Comparison of ENCODE assay signal across 9 mouse cellular contexts in genomic region chr13:21782361-21783254, GRCm38 (mm10). TPM values are rescaled to one million over a fixed set of nuclear protein-coding genes. Genes with fewer than 3 reads are reported as not detected.
A peak's percentile ranks its signal among the peaks of the same experiment; 100 is the strongest.
DNase-seq lines count a peak whose midpoint lies in the region; ATAC-seq lines count a peak whose summit lies in the region.
"Not testable (repeated sequence)": the region's sequence is repeated elsewhere in the genome, so short reads cannot be mapped to it uniquely, and the experiment has no call there.
"Had no signal": no experiment of that assay in that cellular context is flagged by ENCODE, and none has a peak within 500 bp of the region (broad histone marks: within the 10 kb centered on the region; RNA-seq: fewer than 3 reads in every experiment).

No protein-coding gene starts in this region.

- peak; percentile 85 for DNase-seq in 3134 (ENCODE audit: extremely low read depth, insufficient read length, low spot score)
- DNase-seq in adrenal gland, adult 2 months: peak; percentile 34
- peak; percentile 86 for DNase-seq in embryo, embryonic 10.5 days (ENCODE audit: low spot score)
- peak; percentile 24 to 34 for DNase-seq in frontal cortex, postnatal 36 days (ENCODE audit: low spot score in 2 of 2)
- peak; percentile 56 for DNase-seq in liver
- DNase-seq in spleen, adult 12 weeks (ENCODE audit: low spot score): peak; percentile 72

- H3K27ac ChIP-seq in midbrain, embryonic 12.5 days (replicated peaks): peak overlapping the region; percentile 88

- H3K4me3 ChIP-seq in midbrain, embryonic 12.5 days: peak overlapping the region; percentile 47

- not testable (repeated sequence) for H3K9me3 ChIP-seq in midbrain, embryonic 12.5 days

- ATAC-seq in inflammation-experienced regulatory T-cells, adult 6 months: peak; percentile 2
- ATAC-seq in midbrain, embryonic 12.5 days (ENCODE audit: low FRiP score, low read depth): not testable (repeated sequence)

- not testable (repeated sequence) for H3K36me3 ChIP-seq in midbrain, embryonic 12.5 days

- not testable (repeated sequence) for H3K27me3 ChIP-seq in midbrain, embryonic 12.5 days

- H3K4me1 ChIP-seq in midbrain, embryonic 12.5 days: peaks cover 38% of the 10 kb centered on the region

- H3K4me2 ChIP-seq in midbrain, embryonic 12.5 days (replicated peaks): peak overlapping the region; percentile 68

- peak overlapping the region; percentile 66 for H3K9ac ChIP-seq in midbrain, embryonic 12.5 days (replicated peaks)

- 1% methylated on average over 14 of the region's 35 CpGs for WGBS in midbrain, embryonic 12.5 days

RNA-seq across cellular contexts. Expression of gene Hist1h3i, which starts 0.6 kb away (rescaled TPM):
- 10 to 100 TPM; 41.4 to 42.7 TPM for total RNA-seq in adrenal gland, adult 2 months (2021)
- 16.8 and 25.5 TPM in 2 replicates for polyA plus RNA-seq in adrenal gland, adult 2 months (2012; rRNA removed)
- 1 to 10 TPM in 2 of 3 experiments, not detected in 1; 3.1 to 3.4 TPM for polyA plus RNA-seq in inflammation-experienced regulatory T-cells, adult 6 months (2017; shearing (Covaris generic))
- 155 and 164 TPM in 2 replicates for polyA plus RNA-seq in midbrain, embryonic 12.5 days (2016; fragmentation: Nextera tagmentation; extraction: Ambion mirVana)
- polyA plus RNA-seq: CD4-positive, CD25-positive, alpha-beta regulatory T cell, adult 4 months had no signal

RNA-seq across cellular contexts. Expression of gene Hist1h1b, which starts 2.2 kb away (rescaled TPM):
- total RNA-seq in adrenal gland, adult 2 months (2021): 10 to 100 TPM; 11.6 to 11.7 TPM
- polyA plus RNA-seq in adrenal gland, adult 2 months (2012; rRNA removed): 0.34 and 0.37 TPM in 2 replicates
- 10 to 100 TPM in 1 of 3 experiments, 1 to 10 TPM in 2; 3.0 to 89.4 (median 8.5) TPM for polyA plus RNA-seq in inflammation-experienced regulatory T-cells, adult 6 months (2017; shearing (Covaris generic))
- polyA plus RNA-seq in midbrain, embryonic 12.5 days (2016; fragmentation: Nextera tagmentation; extraction: Ambion mirVana): 30.4 and 37.6 TPM in 2 replicates

RNA-seq across cellular contexts. Expression of gene Hist1h2an, which starts 4.4 kb away (rescaled TPM):
- 1 to 10 TPM; 3.4 to 4.6 TPM for total RNA-seq in adrenal gland, adult 2 months (2021)
- 4.2 TPM in 1 of 2 replicates, not detected in the other for polyA plus RNA-seq in adrenal gland, adult 2 months (2012; rRNA removed)
- 1 to 10 TPM in 1 of 3 experiments, not detected in 2; 3.5 TPM for polyA plus RNA-seq in inflammation-experienced regulatory T-cells, adult 6 months (2017; shearing (Covaris generic))
- polyA plus RNA-seq in midbrain, embryonic 12.5 days (2016; fragmentation: Nextera tagmentation; extraction: Ambion mirVana): 6.1 and 12.2 TPM in 2 replicates

RNA-seq across cellular contexts. Expression of gene Hist1h2bp, which starts 4.7 kb away (rescaled TPM):
- total RNA-seq in adrenal gland, adult 2 months (2021): 10 to 100 TPM in 1 of 2 experiments, 1 to 10 TPM in 1; 8.5 to 10.7 TPM
- 1.6 TPM in 1 of 2 replicates, not detected in the other for polyA plus RNA-seq in adrenal gland, adult 2 months (2012; rRNA removed)
- 1 to 10 TPM; 1.6 to 3.6 (median 3.0) TPM for polyA plus RNA-seq in inflammation-experienced regulatory T-cells, adult 6 months (2017; shearing (Covaris generic))
- polyA plus RNA-seq in midbrain, embryonic 12.5 days (2016; fragmentation: Nextera tagmentation; extraction: Ambion mirVana): 1.9 and 2.4 TPM in 2 replicates
- polyA plus RNA-seq: CD4-positive, CD25-positive, alpha-beta regulatory T cell, adult 4 months had no signal

RNA-seq across cellular contexts. Expression of gene Hist1h2bq, which starts 27.4 kb away (rescaled TPM):
- total RNA-seq in adrenal gland, adult 2 months (2021): 10 to 100 TPM; 35.5 to 55.7 TPM
- polyA plus RNA-seq in adrenal gland, adult 2 months (2012; rRNA removed): 13.1 and 16.6 TPM in 2 replicates
- 10 to 100 TPM in 1 of 3 experiments, 1 to 10 TPM in 1, not detected in 1; 6.1 to 12.5 TPM for polyA plus RNA-seq in inflammation-experienced regulatory T-cells, adult 6 months (2017; shearing (Covaris generic))
- 18.5 and 23.3 TPM in 2 replicates for polyA plus RNA-seq in midbrain, embryonic 12.5 days (2016; fragmentation: Nextera tagmentation; extraction: Ambion mirVana)

Comparison
In these comparisons a context has a peak if more than half of its experiments do, and no peak if none do; other contexts are left out.
1. DNase-seq: peak in every context shown above with its lines; median percentile 86 in embryo, embryonic 10.5 days; 85 in 3134; 72 in spleen, adult 12 weeks; 56 in liver; 34 in adrenal gland, adult 2 months; 29 in frontal cortex, postnatal 36 days.